Mouse (Mus musculus): ENCODE results near the gene Eaf1.

The Eaf1 gene

GRCm38 (mm10) chr14:31506456-31506855 lies 12.3 kb downstream of the Eaf1 start:
- no peak for DNase-seq (ENCODE audit: low read depth in 1 of 2, low spot score in 2 of 2)

- DNase-seq (ENCODE audit: low read depth in 1 of 2, low spot score in 2 of 2) = no peak
Measured at GRCm38 (mm10) chr14:31509911-31510310, 15.7 kb downstream of the Eaf1 start.

- no peak for DNase-seq (ENCODE audit: low read depth in 1 of 2, low spot score in 2 of 2)
Measured at GRCm38 (mm10) chr14:31510322-31510721, 16.1 kb downstream of the Eaf1 start.

DNA sequence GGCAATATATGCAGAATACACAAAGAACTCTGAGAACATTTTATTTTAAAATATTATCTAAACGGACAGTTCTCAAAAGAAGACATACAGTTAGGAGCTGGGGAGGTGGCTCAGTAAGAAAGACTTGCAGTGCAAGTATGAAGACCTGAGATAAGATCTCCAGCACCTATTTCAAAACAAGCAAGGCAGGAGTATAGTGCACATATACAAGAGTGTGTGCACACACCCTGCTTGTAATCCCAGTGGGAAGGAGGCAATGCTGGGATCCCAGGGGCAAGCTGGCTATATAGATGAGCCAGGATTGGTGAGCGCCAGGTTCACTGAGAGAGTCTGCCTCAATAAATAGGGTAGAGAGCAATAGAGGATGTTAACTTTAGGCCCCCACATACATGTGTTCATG lies 21.7 kb downstream of the Eaf1 start:
- no peak for DNase-seq (ENCODE audit: low read depth in 1 of 2, low spot score in 2 of 2)

- no peak for DNase-seq (ENCODE audit: low read depth in 1 of 2, low spot score in 2 of 2)
Measured at GRCm38 (mm10) chr14:31519165-31519564, 25.0 kb downstream of the Eaf1 start.

GRCm38 (mm10) chr14:31521318-31521717 lies 27.1 kb downstream of the Eaf1 start:
- DNase-seq (ENCODE audit: low read depth in 1 of 2, low spot score in 2 of 2) = no peak

DNA sequence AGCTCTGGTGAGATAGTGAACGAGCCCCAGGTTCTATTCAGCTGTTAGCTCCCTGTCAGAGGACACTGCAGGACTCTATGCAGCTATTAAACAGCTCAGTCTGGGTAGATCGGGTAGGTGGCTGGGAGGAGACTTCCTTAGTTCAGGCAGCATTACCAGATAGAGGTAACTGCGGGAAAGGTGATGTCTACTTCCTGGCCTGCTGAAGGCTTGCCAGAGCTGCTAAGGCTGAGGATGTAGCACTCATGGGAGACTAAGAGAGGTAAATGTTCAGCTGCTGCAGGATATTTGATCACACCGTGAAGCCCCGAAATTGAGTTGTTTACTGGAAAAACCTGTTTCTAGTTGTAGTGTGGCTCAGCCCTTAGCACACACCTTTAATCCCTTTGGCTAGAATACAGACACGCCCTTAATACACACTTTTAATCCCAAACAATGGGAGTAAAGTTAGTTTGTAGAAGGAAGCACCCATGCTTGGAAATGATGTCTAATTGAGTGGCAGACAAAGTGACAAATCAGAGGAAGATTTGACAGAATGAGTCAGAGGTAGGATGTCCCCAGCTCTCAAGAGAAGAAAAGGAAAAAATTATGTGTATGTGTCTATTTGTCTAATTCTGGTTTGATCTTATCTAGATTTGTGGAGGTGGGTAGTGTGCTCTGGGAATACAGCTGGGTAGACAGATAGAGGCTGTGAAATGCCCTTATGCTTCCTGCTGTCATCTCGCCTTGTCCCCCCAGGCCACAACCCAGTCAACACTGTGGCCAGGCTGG lies 31.0 kb downstream of the Eaf1 start:
- no peak for DNase-seq (ENCODE audit: low read depth in 1 of 2, low spot score in 2 of 2)

DNA sequence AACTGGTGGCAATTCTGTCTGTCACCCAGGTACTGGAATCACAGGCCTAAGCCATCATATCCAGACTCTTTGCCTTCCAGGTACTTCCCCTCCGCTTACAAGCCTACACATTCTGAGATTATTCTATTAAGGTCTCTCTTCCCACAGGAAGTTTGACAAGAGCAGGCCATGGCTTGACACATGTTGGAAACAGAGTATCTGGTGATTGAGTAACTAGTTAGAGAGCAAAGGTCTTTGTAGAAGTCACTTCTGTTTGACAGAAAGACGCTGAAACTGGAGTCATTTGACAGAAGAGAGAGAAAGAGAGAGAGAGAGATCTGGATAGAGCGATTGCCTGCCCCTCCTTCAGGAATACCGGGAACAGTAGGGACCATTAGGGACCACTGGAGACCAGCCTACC lies 36.6 kb downstream of the Eaf1 start:
- no peak for DNase-seq (ENCODE audit: low read depth in 1 of 2, low spot score in 2 of 2)

GRCm38 (mm10) chr14:31531506-31532148 lies 37.4 kb downstream of the Eaf1 start:
- DNase-seq (ENCODE audit: low read depth in 1 of 2, low spot score in 2 of 2) = no peak

GRCm38 (mm10) chr14:31532656-31533055 lies 38.5 kb downstream of the Eaf1 start:
- no peak for DNase-seq (ENCODE audit: low read depth in 1 of 2, low spot score in 2 of 2)

DNA sequence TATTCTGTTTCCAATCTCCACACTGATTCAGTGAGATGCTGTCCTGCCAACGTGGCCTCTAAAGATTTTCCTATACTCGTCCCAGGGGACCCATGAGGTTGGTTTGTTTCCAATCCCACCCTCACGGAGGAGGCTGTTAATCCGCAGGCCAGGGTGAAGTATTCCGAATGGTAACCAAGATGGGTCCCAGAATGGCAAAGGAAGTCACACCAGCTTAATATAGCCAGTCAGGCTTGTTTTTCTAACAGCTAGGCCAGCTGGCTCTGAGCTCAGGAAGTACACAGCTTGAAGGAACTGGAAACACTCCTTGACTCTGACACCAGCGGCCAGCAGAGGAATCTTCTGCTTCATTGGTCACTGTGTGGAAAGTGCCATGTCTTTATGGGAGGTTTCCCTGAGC lies 43.1 kb downstream of the Eaf1 start:
- DNase-seq (ENCODE audit: low read depth in 1 of 2, low spot score in 2 of 2) = no peak

DNA sequence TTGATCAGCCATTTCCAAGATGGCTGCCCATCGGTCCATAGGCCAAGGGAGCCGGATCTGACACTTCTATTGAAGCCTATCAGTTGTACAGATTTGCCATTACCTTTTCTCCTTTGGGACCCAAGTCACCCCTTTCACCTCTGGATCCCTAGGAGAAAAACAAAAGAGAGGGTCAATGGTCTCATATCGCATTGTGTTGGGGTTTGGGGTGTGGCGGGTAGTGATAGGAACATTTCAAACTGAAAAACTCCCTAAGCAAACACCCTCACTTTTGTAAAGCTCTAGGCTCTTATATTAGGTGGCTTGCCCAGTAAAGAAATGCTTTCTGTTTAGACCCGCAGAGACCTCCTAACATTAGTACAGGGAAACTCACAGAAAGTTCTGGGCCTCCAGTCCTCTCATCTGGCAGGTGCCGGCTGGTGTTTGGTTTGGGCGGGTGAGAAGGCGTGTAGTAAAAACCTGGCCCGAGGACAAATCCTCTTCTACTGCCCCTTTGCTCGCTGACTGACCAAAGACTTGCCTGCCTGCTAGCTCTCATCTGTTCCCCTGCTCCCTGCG lies 49.8 kb downstream of the Eaf1 start:
- no peak for DNase-seq (ENCODE audit: low read depth in 1 of 2, low spot score in 2 of 2)

GRCm38 (mm10) chr14:31555021-31555420 lies 60.8 kb downstream of the Eaf1 start:
- no peak for DNase-seq (ENCODE audit: low read depth in 1 of 2, low spot score in 2 of 2)

- DNase-seq (ENCODE audit: low read depth in 1 of 2, low spot score in 2 of 2) = no peak
Measured at GRCm38 (mm10) chr14:31555963-31556434, 61.8 kb downstream of the Eaf1 start.

- DNase-seq (ENCODE audit: low read depth in 1 of 2, low spot score in 2 of 2) = no peak
Measured at GRCm38 (mm10) chr14:31556526-31557260, 62.5 kb downstream of the Eaf1 start.

GRCm38 (mm10) chr14:31557273-31557672 lies 63.1 kb downstream of the Eaf1 start:
- DNase-seq (ENCODE audit: low read depth in 1 of 2, low spot score in 2 of 2) = no peak

DNA sequence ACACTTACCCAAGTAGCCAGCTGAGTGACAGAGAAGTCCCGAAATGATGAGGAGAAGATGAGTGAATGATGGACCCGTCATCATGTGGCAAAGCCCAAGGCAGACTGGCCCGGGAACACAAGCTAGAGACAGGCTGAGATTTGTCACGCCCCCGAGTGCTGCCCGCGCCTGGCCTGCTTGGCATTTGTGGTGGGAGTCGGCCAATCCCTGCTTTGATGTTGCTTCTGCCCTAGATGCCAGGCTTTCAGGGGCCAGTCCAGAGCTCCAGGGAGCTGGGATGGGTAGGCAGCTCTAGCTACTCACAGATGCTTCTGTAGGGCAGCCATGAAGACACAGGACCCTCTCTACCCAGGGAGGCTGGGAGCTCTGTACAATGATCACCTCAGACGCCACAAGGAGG lies 63.6 kb downstream of the Eaf1 start:
- DNase-seq (ENCODE audit: low read depth in 1 of 2, low spot score in 2 of 2) = no peak

DNA sequence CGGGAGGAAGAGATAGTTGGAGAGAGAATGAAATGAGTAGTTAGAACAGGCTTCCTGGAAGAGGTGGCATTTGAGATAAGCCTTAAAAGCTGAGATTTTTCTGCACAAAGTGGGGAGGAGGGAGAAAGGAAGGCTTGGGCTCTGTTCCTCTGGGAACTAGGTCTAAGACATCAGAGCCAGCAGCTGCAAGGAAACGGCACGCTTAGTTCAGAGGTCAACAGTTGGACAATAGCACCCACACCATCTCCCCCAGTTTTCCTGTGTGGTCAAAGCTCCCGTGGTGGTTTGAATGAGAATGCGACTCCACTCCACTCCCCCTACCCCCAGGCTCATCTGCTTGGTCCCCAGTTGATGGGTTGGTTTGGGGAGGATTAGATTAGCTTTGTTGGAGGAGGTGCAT lies 65.0 kb downstream of the Eaf1 start:
- no peak for DNase-seq (ENCODE audit: low read depth in 1 of 2, low spot score in 2 of 2)
